Mouse (Mus musculus) ovary, adult 18-20 months (tissue): Measurements from ENCODE around the gene Pls1.
A peak's percentile ranks its signal among the peaks of the same experiment; 100 is the strongest.

Experiments
- DNase-seq: peaks from one replicate; pipeline ENCODE4 v3.0.0; 2022; ENCODE audit warnings: low spot score, mixed read lengths

The Pls1 gene

GRCm38 (mm10) chr9:95844825-95845460, at the start of gene Pls1:
TSS of gene Pls1 (minus strand) at chr9:95845311.
- peak; percentile 60 for DNase-seq

- DNase-seq, result no peak
These were observed 37.6 kb upstream of the Pls1 start for GRCm38 (mm10) chr9:95882751-95883150.

DNA sequence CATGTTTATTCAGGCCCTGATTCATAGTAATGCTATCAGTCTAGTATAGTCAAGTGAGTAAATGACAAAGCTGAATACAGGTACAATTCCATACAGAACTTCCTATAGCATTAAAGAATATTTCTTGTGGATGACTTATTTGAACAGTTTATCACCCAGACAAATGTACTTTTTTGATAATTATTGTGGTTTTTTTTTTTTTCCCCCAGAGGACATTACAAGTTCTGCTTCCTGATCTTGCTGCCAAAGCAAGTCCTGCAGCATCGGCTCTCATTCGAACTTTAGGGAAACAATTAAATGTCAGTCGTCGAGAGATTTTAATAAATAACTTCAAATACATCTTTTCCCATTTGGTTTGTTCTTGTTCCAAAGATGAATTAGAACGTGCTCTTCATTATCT, 33.1 kb upstream of the Pls1 start:
- DNase-seq, result no peak

- no peak for DNase-seq
These were observed 13.0 kb upstream of the Pls1 start for GRCm38 (mm10) chr9:95858027-95858570.

DNA sequence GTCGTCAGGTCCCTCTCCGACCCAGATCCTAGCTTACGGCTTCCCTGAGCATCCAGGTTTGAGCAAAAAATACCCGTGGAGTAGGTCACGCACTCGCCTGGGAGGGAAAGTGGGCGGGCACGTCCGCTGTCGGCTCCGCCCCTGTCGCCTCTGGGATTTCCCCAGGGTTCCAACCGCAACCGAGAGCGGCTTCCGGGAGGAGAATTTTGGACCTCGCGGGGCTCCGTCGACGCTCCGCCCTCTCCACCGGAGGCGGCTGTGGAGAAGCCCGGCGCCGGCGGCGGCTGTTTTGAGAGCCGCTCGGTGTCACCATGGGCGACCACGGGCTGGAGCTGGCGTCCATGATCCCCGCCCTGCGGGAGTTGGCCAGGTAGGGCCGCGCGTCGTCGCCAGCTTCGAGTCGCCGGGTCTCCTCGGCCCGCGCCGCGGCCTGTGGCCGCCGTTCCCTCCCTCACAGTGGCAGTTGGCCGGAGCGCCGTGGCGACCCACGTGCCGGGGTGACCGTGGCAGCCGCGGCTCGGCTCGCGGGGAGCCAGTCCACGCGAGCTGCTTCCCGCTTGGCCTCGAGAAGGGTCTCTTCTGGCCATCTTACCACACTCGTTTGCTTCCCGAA, 12.4 kb upstream of the Pls1 start, which contains the start of gene Atr:
Atr (plus strand) TSS at position 184 of the 613 bp plus-strand sequence.
- DNase-seq, result peak; percentile 88

DNA sequence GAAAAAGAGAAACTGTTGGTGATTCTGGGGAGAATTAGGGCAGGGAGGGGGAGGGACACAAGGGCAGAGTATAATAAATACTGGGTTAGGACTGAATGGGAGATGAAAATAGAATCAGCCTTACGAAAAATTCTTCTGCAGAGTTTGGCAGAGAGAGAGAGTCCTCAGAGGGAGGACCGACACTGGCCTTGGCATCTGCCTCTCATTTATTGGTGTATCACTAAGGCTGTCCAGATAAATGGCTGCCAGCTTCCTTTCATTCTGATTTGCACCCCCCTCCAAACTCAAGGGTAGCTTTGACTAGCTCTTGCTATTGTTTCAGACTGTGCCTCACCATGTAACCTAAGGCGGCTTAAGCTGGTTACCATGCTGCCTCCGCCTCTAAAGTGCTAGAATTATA, 10.9 kb upstream of the Pls1 start:
- DNase-seq, result no peak

- no peak for DNase-seq
These were observed 9.8 kb upstream of the Pls1 start for GRCm38 (mm10) chr9:95854891-95855290.

DNA sequence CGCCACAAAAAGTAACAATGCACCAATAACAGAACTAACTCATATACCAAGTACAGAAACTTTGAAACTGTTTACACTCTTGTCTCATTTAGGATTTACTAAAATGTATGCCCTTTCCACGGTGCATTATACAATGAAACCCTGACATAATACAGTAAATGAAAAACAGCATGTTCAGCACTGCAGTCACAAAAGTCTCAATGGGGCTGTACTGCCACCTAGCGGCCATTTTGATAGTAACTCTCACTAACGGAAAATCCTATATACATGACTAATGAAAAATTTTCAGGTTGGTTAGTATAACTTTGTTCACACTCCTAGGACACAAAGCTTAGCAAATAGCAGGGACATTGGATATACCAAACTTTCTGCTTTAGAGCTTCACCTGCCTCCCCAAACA, 7.8 kb upstream of the Pls1 start:
- DNase-seq, result no peak

GRCm38 (mm10) chr9:95851671-95852070, 6.6 kb upstream of the Pls1 start:
- no peak for DNase-seq

DNA sequence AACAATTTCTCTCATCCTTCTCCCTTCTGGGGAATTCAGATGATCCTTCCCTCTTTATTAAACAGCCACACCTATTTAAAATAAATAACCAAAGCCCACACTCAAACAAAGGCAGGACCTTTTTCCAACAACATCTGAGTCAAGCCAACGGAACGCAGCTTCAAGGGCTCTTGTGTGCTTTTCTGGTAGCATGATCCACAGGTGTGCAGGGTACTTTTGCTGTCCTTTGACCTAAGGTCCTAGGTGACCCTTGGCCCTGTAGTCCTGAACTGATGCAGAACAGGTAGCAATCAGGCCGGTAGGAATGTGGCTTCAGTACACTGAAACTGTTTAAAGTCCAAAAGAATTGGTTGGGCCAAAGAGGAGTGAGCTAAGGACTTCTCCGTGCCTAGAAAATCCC, 600 bp upstream of the Pls1 start:
- DNase-seq, result no peak

DNA sequence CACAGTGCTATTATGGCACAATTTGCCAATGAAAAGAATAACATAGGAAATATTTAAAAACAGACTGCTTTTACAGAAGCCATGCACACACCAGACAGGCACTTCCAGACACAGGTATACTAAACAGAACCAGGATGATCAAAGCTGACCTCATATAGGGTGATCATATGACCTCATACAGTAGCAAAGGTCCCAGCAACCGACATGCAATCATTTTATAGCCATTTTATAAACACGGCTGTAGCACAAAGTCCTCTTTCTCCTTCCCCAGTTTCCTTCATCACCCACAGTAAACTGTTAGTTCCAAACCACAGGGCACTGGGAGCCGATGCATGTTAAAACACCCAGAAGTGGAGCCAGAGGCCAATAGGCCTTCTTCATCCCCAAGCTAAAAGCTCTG, 5.7 kb downstream of the Pls1 start:
- DNase-seq, result no peak

GRCm38 (mm10) chr9:95835741-95836140, 9.4 kb downstream of the Pls1 start:
- DNase-seq, result no peak

DNA sequence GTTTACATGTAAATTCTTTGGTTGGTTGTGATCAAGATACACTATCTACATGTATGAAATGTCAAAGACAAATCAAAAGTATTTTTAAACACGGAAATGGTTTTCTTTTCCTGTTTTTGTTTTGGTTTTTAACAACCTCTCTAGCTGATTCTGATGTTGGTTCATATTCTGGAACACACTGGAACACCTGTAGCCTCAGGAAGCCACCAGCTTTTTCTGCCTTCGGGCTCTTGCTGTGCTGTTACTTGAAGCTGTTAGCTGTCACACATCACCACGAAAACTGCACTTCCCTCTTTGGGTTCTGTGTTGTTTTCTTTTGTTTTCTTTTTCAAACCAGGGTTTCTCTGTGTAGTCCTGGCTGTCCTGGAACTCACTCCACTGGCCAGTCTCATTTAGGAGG, 10.3 kb downstream of the Pls1 start:
- DNase-seq, result no peak

DNA sequence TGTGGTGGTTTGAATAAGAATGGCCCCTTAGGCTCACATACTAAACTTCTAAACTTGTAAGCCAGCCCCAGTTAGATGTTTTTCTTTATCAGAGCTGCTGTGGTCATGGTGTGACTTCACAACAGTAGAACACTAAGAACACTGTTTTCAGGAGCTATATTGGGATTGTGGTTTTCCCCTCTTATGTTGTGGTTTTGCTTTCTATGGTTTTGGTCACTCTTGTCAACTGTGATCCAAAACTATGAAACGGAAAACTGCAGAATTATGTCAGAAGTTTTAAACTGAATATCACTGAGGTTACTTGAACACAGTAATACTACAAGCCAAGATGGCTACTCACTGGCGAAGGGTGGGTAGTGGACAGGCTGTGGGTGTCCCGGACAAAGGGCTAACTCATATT, 12.4 kb downstream of the Pls1 start:
- no peak for DNase-seq

DNA sequence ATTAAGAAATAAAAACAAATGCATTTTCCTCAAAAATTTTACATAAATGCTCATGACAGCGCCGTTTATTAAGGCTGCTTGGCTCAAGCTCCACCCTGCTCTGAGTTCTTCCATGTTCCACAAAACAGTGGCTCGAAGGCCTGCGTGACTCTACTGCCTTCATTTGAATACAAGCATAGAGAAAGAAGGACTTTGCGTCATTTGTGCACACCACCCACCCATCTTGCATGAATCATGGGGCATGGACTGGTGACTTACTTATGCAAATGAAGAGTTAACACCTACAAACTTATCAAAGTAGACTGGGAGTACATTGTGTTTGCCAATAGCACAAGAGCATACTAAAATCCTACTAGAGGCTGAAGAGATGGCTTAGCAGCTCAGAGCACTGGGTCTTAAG, 17.5 kb downstream of the Pls1 start:
- DNase-seq, result no peak

DNA sequence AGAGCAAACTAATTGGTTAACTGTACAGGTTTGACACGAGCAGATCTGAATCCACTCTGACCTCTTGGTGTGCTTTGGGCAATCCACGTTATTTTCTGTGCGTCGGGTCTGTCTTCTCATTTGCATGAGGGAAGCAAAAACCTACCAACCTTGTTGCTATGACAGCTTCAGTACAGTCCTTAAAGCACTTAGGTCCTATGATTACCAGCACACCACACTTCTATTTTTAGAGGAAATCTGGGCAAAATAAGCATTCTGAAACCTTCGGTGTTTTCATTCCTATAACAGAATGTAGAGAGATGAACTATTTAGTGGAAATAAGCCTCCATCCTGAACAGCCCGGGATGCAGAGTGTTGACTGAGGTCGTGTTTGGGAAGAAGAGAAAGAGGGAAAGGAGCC, 22.6 kb downstream of the Pls1 start:
- DNase-seq, result no peak

GRCm38 (mm10) chr9:95815706-95816105, 29.4 kb downstream of the Pls1 start:
- no peak for DNase-seq

- DNase-seq, result no peak
These were observed 30.0 kb downstream of the Pls1 start for GRCm38 (mm10) chr9:95815015-95815673.

DNA sequence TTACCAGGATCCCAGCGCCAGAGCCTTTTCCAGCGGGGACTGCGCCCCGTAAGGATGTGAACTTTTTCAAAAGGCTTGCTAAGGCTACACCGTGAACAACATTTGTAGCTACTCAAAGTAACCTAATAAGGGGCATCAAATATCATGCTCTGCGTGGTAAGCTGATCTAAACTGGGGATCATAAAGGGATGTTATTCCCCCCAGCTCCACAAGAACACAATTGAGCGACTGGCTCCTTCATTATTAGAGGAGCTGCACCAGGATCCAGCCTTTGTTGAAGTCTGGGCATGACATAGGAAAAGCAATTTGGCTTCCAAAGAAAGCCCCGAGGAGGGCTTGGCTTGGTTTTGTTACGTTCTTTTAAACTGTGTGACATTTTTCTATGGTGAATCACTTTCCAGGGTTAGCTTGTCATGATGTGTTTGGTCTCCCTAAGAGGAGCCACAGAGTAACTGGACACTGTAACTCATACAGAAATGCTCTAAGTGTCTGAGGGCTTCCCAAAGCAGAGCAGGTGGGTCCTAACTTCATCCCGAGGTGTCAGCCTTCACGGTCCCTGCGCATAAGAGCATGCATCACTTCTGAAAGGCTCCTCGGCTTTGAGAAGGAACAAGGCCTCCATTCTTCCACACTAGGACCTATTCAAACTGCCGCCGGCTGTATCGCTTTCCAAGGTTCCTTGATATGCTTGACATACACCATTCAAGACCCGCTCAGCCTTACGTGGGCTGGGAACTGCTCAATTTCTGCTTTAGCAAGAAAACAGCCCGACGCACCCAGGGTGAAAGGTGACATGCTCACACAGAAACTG, 31.2 kb downstream of the Pls1 start:
- DNase-seq, result no peak

GRCm38 (mm10) chr9:95811817-95812216, 33.3 kb downstream of the Pls1 start:
- no peak for DNase-seq

- DNase-seq, result no peak
These were observed 35.5 kb downstream of the Pls1 start for GRCm38 (mm10) chr9:95809596-95809995.

DNA sequence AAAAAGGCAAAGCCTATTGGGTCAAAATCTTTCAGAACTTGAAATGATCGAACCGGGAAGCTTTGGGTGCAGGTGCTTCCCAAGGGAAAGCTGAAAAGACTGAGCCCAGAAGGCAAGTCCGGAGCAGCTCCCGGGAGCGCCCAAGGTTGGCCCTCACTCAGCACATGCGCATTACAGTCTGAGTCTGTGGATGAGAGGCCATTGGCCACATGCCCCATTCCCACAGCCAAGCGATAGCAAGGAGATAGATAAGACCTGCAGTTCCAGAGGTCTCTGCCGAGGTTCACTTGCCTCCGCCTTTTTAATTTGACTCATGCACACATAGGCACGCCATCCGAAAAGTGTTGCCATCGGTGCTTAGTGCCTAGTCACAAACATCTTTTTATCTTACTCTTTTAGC, 39.7 kb downstream of the Pls1 start:
- peak; percentile 27 for DNase-seq
